Mouse (Mus musculus) megakaryocyte, embryonic 14.5 days (primary cell): ENCODE measurements at regions not wholly inside any gene's neighbourhood (a gene's known extent, or its start where the extent isn't known, plus 50 kb on each side); places are given as distances from the start of the nearest gene placed in this dataset.

Source experiments
- FLI1 ChIP-seq: IDR thresholded peaks from 2 replicates; pipeline ENCODE4 v1.6.1; 2012; ENCODE audit warnings: low read length, inconsistent platforms, mixed read lengths
- GATA1 ChIP-seq: IDR thresholded peaks from 3 replicates; pipeline ENCODE4 v1.6.1; 2012; ENCODE audit warnings: mixed read lengths, low read length, inconsistent platforms, borderline replicate concordance

DNA sequence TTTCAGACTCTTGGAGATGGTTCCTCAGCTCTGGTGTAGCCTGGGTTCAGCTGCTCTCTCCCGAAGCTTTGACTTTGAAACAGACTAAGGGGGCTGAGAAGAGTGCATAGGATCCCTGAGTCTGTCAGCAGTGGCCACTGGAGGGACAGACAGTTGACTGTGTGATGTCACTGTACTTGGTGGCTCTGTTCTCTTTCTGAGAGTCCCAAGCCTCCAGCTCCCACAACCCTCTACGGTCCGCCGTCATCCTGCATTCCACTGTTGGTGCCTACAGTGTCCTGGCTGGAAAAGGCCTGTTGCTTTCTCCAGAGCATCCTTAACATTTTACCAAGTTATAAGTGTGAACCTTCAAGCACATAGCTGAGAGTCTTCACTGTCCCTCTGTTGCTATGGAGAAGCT is 98.6 kb downstream of the 4931417E11Rik start:
- no peak for TF ChIP-seq GATA1
- no peak for TF ChIP-seq FLI1
